Mouse (Mus musculus): ENCODE data around the gene Becn1.

GRCm38 (mm10) chr11:101246702-101247012, 55.4 kb downstream of the Becn1 start:
- TF ChIP-seq POLR2A (IDR thresholded peaks at IDR 0.05; ENCODE audit: extremely low read depth, insufficient read depth, low read length) (no peak), CTCF (IDR thresholded peaks at IDR 0.05; ENCODE audit: extremely low read depth, insufficient read depth, low read length) (no peak)
